Mouse (Mus musculus) lung, embryonic 16.5 days (tissue): Measurements from ENCODE around the gene Aip. TPM values are rescaled to one million over a fixed set of nuclear protein-coding genes. Genes with fewer than 3 reads are reported as not detected.

ENCODE experiments used
- ATAC-seq: fragments of 200-750 bp; cut with Nextera tagmentation; 2 replicates; pipeline ENCODE4 v1.8.0; 2017; ENCODE audit warnings: low read depth, mild to moderate bottlenecking, moderate library complexity
- H3K27ac ChIP-seq: fragments of 300-500 bp; sonication (generic); 2 replicates; pipeline ENCODE4 v1.5.1; 2014; ENCODE audit warnings: mild to moderate bottlenecking, control low read depth, low read length
- H3K27me3 ChIP-seq: fragments of 300-500 bp; sonication (generic); 2 replicates; pipeline ENCODE4 v1.6.1; 2014; ENCODE audit warnings: low read depth, low read length, mixed read lengths; ENCODE audit not compliant: control insufficient read depth, insufficient read depth
- H3K36me3 ChIP-seq: fragments of 300-500 bp; sonication (generic); 2 replicates; pipeline ENCODE4 v1.6.1; 2014; ENCODE audit warnings: low read length; ENCODE audit not compliant: control insufficient read depth, insufficient read depth
- H3K4me1 ChIP-seq: fragments of 300-500 bp; sonication (generic); replicated peaks from 2 replicates; pipeline ENCODE4 v1.6.1; 2014; ENCODE audit warnings: low read length, mixed read lengths; ENCODE audit not compliant: control insufficient read depth, insufficient read depth
- H3K4me2 ChIP-seq: fragments of 300-500 bp; sonication (generic); 2 replicates; pipeline ENCODE4 v1.6.1; 2014; ENCODE audit warnings: low read depth, low read length, control low read depth
- H3K4me3 ChIP-seq: fragments of 300-500 bp; sonication (generic); 2 replicates; pipeline ENCODE4 v1.5.1; 2014; ENCODE audit warnings: mild to moderate bottlenecking, low read length, control low read depth
- H3K9ac ChIP-seq: fragments of 300-500 bp; sonication (generic); 2 replicates; pipeline ENCODE4 v1.6.1; 2014; ENCODE audit warnings: low read length, control low read depth
- H3K9me3 ChIP-seq: fragments of 300-500 bp; sonication (generic); 2 replicates; pipeline ENCODE4 v1.6.1; 2016; ENCODE audit warnings: low read length; ENCODE audit not compliant: control insufficient read depth
- WGBS: fragments of 180-500 bp; shearing (Covaris S2); extraction: QIAGEN DNeasy Blood & Tissue Kit; methylation state at CpG from one replicate; pipeline ENCODE4 v1.1.7; 2014; 5-methylcytosine and 5-hydroxymethylcytosine counted together
- polyA plus RNA-seq: library from polyadenylated mRNA; unstranded; fragments of >200 nt; fragmentation: Nextera tagmentation; extraction: Ambion mirVana; gene quantifications from 2 replicates; pipeline ENCODE4 v1.2.1, GENCODE M21; 2015

Aip gene
- 102 TPM in 2 replicates for polyA plus RNA-seq

GRCm38 (mm10) chr19:4125741-4126696, at the start of gene Aip:
Aip (minus strand) TSS chr19:4125858.
- peak within 1 kb of the TSS; percentile 93 for H3K9ac ChIP-seq
- peak; percentile 94 for ATAC-seq
- H3K27me3 ChIP-seq = no peaks in the 10 kb centered on the region
- under 1% methylated on average over 58 of the region's 64 CpGs for WGBS
- H3K27ac ChIP-seq = peak within 1 kb of the TSS; percentile 50
- peak within 1 kb of the TSS; percentile 89 for H3K4me3 ChIP-seq
- peak within 1 kb of the TSS; percentile 72 for H3K4me2 ChIP-seq
- no peaks in the 10 kb centered on the region for H3K9me3 ChIP-seq
- H3K4me1 ChIP-seq = peaks cover 8% of the 10 kb centered on the region
- peaks cover 11% of the 10 kb centered on the region for H3K36me3 ChIP-seq

GRCm38 (mm10) chr19:4172925-4173324, 47.3 kb upstream of the Aip start:
- Histone ChIP-seq H3K36me3 (no peaks in the 10 kb centered on the region), H3K4me1 (peaks cover 14% of the 10 kb centered on the region), H3K9me3 (no peaks in the 10 kb centered on the region), H3K4me3 (no peak overlapping the region), H3K4me2 (no peak overlapping the region), H3K9ac (peak overlapping the region; percentile 5; the same call in 1 of the 2 replicates), H3K27ac (no peak overlapping the region), H3K27me3 (no peaks in the 10 kb centered on the region)
- ATAC-seq = no peak
- WGBS = 58% methylated on average over 11 of the region's 11 CpGs

GRCm38 (mm10) chr19:4171393-4172290, 46.0 kb upstream of the Aip start:
- no peaks in the 10 kb centered on the region for H3K36me3 ChIP-seq
- no peaks in the 10 kb centered on the region for H3K27me3 ChIP-seq
- H3K27ac ChIP-seq = 0 out of 2 replicates have a peak overlapping the region, but pooled peaks have one; percentile 27
- no peak for ATAC-seq
- no peaks in the 10 kb centered on the region for H3K9me3 ChIP-seq
- H3K4me2 ChIP-seq = no peak overlapping the region
- H3K4me3 ChIP-seq = no peak overlapping the region
- H3K4me1 ChIP-seq = peaks cover 14% of the 10 kb centered on the region
- 49% methylated on average over 13 of the region's 13 CpGs for WGBS
- peak overlapping the region; percentile 25; the same call in 1 of the 2 replicates for H3K9ac ChIP-seq

GRCm38 (mm10) chr19:4170723-4171392, 45.2 kb upstream of the Aip start:
- Histone ChIP-seq H3K9me3 (no peaks in the 10 kb centered on the region), H3K4me2 (no peak overlapping the region), H3K9ac (no peak overlapping the region), H3K27me3 (no peaks in the 10 kb centered on the region), H3K4me1 (peaks cover 14% of the 10 kb centered on the region), H3K4me3 (no peak overlapping the region), H3K36me3 (no peaks in the 10 kb centered on the region), H3K27ac (no peak overlapping the region)
- WGBS = 92% methylated on average over 10 of the region's 10 CpGs
- no peak for ATAC-seq

GRCm38 (mm10) chr19:4169810-4170209, 44.2 kb upstream of the Aip start:
- H3K4me3 ChIP-seq = peak overlapping the region; percentile 49
- H3K9me3 ChIP-seq = no peaks in the 10 kb centered on the region
- peak; percentile 58 for ATAC-seq
- H3K36me3 ChIP-seq = no peaks in the 10 kb centered on the region
- H3K27ac ChIP-seq = peak overlapping the region; percentile 77
- peaks cover 14% of the 10 kb centered on the region for H3K4me1 ChIP-seq
- 5% methylated on average over 27 of the region's 27 CpGs for WGBS
- H3K9ac ChIP-seq = peak overlapping the region; percentile 82
- H3K27me3 ChIP-seq = no peaks in the 10 kb centered on the region
- H3K4me2 ChIP-seq = peak overlapping the region; percentile 70

- Histone ChIP-seq H3K27me3 (no peaks in the 10 kb centered on the region), H3K9ac (peak overlapping the region; percentile 82), H3K4me1 (peaks cover 14% of the 10 kb centered on the region), H3K9me3 (no peaks in the 10 kb centered on the region), H3K4me3 (peak overlapping the region; percentile 49), H3K4me2 (peak overlapping the region; percentile 70), H3K27ac (peak overlapping the region; percentile 77), H3K36me3 (no peaks in the 10 kb centered on the region)
- WGBS = under 1% methylated on average over 43 of the region's 43 CpGs
- ATAC-seq = peak; percentile 96
Observed at GRCm38 (mm10) chr19:4169378-4169784, 43.7 kb upstream of the Aip start.

- H3K9me3 ChIP-seq = no peaks in the 10 kb centered on the region
- no peak for ATAC-seq
- H3K27ac ChIP-seq = no peak overlapping the region
- WGBS = 64% methylated on average over 9 of the region's 9 CpGs
- no peaks in the 10 kb centered on the region for H3K36me3 ChIP-seq
- no peaks in the 10 kb centered on the region for H3K27me3 ChIP-seq
- H3K9ac ChIP-seq = no peak overlapping the region
- peaks cover 25% of the 10 kb centered on the region for H3K4me1 ChIP-seq
- no peak overlapping the region for H3K4me2 ChIP-seq
- H3K4me3 ChIP-seq = no peak overlapping the region
Observed at GRCm38 (mm10) chr19:4166678-4167476, 41.2 kb upstream of the Aip start.

GRCm38 (mm10) chr19:4164721-4165120, 39.1 kb upstream of the Aip start:
- H3K9ac ChIP-seq = no peak overlapping the region
- H3K36me3 ChIP-seq = peaks cover 10% of the 10 kb centered on the region; the same call in 1 of the 2 replicates
- 73% methylated on average over 2 of the region's 2 CpGs for WGBS
- H3K4me3 ChIP-seq = no peak overlapping the region
- no peak overlapping the region for H3K27ac ChIP-seq
- H3K27me3 ChIP-seq = no peaks in the 10 kb centered on the region
- ATAC-seq = no peak
- no peak overlapping the region for H3K4me2 ChIP-seq
- peaks cover 12% of the 10 kb centered on the region for H3K4me1 ChIP-seq
- no peaks in the 10 kb centered on the region for H3K9me3 ChIP-seq
